Mouse (Mus musculus) heart, embryonic 14.5 days (tissue): ENCODE measurements around the gene Stox2. TPM values are rescaled to one million over a fixed set of nuclear protein-coding genes. Genes with fewer than 3 reads are reported as not detected.

ENCODE experiments used
- ATAC-seq: fragments of 200-750 bp; cut with Nextera tagmentation; 2 replicates; pipeline ENCODE4 v1.8.0; 2017; ENCODE audit warnings: low read depth, moderate TSS enrichment; ENCODE audit not compliant: insufficient number of reproducible peaks, insufficient read depth, low FRiP score
- H3K27ac ChIP-seq, 2 experiments: fragments of 200-500 bp in 1 of 2; fragments of 300-500 bp in 1 of 2; sonication (generic) in 1 of 2; replicated peaks in 1 of 2; 2 replicates each; pipeline ENCODE4 v1.5.1; 2012 to 2014; ENCODE audit warnings: low read depth in 2 of 2, low read length in 2 of 2, control low read depth in 1 of 2, mild to moderate bottlenecking in 1 of 2, mixed read lengths in 1 of 2; ENCODE audit not compliant: control insufficient read depth in 1 of 2, insufficient read depth in 1 of 2
- H3K27me3 ChIP-seq: fragments of 300-500 bp; sonication (generic); 2 replicates; pipeline ENCODE4 v1.6.1; 2014; ENCODE audit warnings: mild to moderate bottlenecking, low read length, control low read depth; ENCODE audit not compliant: control insufficient read depth, insufficient read depth
- H3K36me3 ChIP-seq: fragments of 300-500 bp; sonication (generic); 2 replicates; pipeline ENCODE4 v1.6.1; 2014; ENCODE audit warnings: mild to moderate bottlenecking, control low read depth, low read length, mixed read lengths; ENCODE audit not compliant: control insufficient read depth, insufficient read depth
- H3K4me1 ChIP-seq, 2 experiments: fragments of 200-500 bp in 1 of 2; fragments of 300-500 bp in 1 of 2; sonication (generic) in 1 of 2; 2 replicates each; pipeline ENCODE4 v1.6.1; 2012 to 2014; ENCODE audit warnings: low read length in 2 of 2, control low read depth in 1 of 2, mixed read lengths in 1 of 2; ENCODE audit not compliant: control insufficient read depth in 2 of 2, insufficient read depth in 2 of 2
- H3K4me2 ChIP-seq: fragments of 300-500 bp; sonication (generic); 2 replicates; pipeline ENCODE4 v1.6.1; 2014; ENCODE audit warnings: mild to moderate bottlenecking, low read length
- H3K4me3 ChIP-seq, 2 experiments: fragments of 200-500 bp in 1 of 2; fragments of 300-500 bp in 1 of 2; sonication (generic) in 1 of 2; 2 replicates each; pipeline ENCODE4 v1.5.1; 2012 to 2014; ENCODE audit warnings: low read length in 2 of 2, mild to moderate bottlenecking in 2 of 2, control low read depth in 1 of 2, low read depth in 1 of 2, moderate library complexity in 1 of 2; ENCODE audit not compliant: control insufficient read depth in 1 of 2, insufficient read depth in 1 of 2
- H3K9ac ChIP-seq: fragments of 300-500 bp; sonication (generic); 2 replicates; pipeline ENCODE4 v1.6.1; 2014; ENCODE audit warnings: mild to moderate bottlenecking, low read length
- H3K9me3 ChIP-seq: fragments of 300-500 bp; sonication (generic); 2 replicates; pipeline ENCODE4 v1.6.1; 2016; ENCODE audit warnings: low read length, control low read depth; ENCODE audit not compliant: control insufficient read depth
- WGBS: fragments of 180-500 bp; shearing (Covaris S2); extraction: QIAGEN DNeasy Blood & Tissue Kit; methylation state at CpG from one replicate; pipeline ENCODE4 v1.1.7; 2014; 5-methylcytosine and 5-hydroxymethylcytosine counted together
- polyA plus RNA-seq: library from polyadenylated mRNA; unstranded; fragments of >200 nt; fragmentation: Nextera tagmentation; extraction: Ambion mirVana; gene quantifications from 2 replicates; pipeline ENCODE4 v1.2.1, GENCODE M21; 2014

Stox2 gene
- polyA plus RNA-seq, 1 experiment from 2014 or later, result 10.9 TPM

DNA sequence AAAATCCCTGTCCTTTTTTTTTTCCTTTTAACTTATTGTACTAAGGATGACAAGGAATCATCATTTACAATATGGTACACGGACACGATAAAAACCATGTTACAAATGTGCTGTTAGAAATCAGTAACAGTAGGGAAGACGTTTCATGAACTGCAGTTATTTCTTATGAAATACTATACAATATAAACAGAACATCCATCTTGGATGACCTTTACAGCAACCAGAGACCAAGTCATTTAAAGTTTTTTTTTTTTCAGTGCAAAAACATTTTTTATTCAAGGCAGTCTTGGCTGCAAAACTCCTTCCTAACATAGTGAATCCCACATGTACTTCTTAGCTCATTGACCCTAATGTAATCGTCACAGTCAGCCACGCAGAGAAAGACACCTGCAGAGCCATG is 266.0 kb downstream of the Stox2 start:
- Histone ChIP-seq H3K9ac (no peak overlapping the region), H3K4me2 (no peak overlapping the region), H3K27ac (no peak overlapping the region), H3K9me3 (no peaks in the 10 kb centered on the region), H3K27me3 (no peaks in the 10 kb centered on the region), H3K4me3 (no peak overlapping the region), H3K4me1 (no peaks in the 10 kb centered on the region), H3K36me3 (no peaks in the 10 kb centered on the region)
- WGBS, result 90% methylated on average over 5 of the region's 5 CpGs
- no peak for ATAC-seq

GRCm38 (mm10) chr8:47178785-47179184 is 267.4 kb downstream of the Stox2 start:
- no peaks in the 10 kb centered on the region for H3K9me3 ChIP-seq
- no peaks in the 10 kb centered on the region for H3K4me1 ChIP-seq
- H3K9ac ChIP-seq, result no peak overlapping the region
- WGBS, result 89% methylated on average over 2 of the region's 2 CpGs
- no peak overlapping the region for H3K27ac ChIP-seq
- H3K4me3 ChIP-seq, result no peak overlapping the region
- no peaks in the 10 kb centered on the region for H3K27me3 ChIP-seq
- no peaks in the 10 kb centered on the region for H3K36me3 ChIP-seq
- ATAC-seq, result no peak
- no peak overlapping the region for H3K4me2 ChIP-seq

DNA sequence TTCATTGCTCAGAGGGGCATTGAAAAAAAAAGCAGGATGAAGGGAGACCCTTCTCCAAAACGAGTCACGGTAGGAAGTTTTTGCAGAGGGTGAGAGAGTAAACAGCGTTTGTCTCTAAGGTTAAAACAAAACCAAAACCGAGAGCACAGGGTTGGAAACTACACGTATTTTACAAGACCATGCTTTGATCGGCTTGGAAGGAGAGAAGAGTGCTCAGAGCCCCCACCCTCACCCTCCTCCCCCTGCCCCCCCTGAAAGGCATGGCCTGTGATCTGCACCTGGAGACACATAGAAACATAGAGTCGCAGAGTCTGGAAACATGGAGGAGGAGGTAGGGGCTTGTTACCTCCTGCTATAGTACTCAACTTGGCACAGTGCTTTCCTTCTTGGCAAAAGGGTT is 272.3 kb downstream of the Stox2 start:
- no peaks in the 10 kb centered on the region for H3K27me3 ChIP-seq
- ATAC-seq, result no peak
- no peak overlapping the region for H3K9ac ChIP-seq
- H3K9me3 ChIP-seq, result no peaks in the 10 kb centered on the region
- no peaks in the 10 kb centered on the region for H3K36me3 ChIP-seq
- no peak overlapping the region for H3K27ac ChIP-seq
- H3K4me2 ChIP-seq, result no peak overlapping the region
- no peaks in the 10 kb centered on the region for H3K4me1 ChIP-seq
- WGBS, result 69% methylated on average over 7 of the region's 7 CpGs
- no peak overlapping the region for H3K4me3 ChIP-seq

DNA sequence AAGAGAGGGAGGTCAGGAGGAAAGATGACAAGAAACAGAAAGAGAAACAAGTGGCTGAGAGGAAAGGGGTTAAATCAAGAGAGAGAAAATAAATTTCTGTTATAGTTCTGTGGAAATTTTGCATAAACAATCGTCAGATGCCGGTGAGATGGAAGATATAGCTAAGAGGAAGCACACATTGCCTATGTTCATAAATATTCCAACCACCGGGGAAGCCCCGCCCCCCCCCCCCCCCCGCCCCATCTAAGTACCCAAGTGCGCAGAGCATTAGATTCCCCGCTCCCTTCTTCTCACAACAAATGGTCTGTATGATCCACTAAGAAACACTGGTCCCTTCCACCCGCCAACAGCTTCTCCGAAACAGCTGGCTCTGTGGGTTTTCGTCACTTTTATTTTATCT is 273.3 kb downstream of the Stox2 start:
- Histone ChIP-seq H3K27me3 (no peaks in the 10 kb centered on the region), H3K36me3 (0 out of 2 replicates have a peak, but pooled peaks cover 2% of the 10 kb centered on the region), H3K4me3 (no peak overlapping the region), H3K4me1 (no peaks in the 10 kb centered on the region), H3K9me3 (no peaks in the 10 kb centered on the region), H3K27ac (no peak overlapping the region), H3K4me2 (no peak overlapping the region), H3K9ac (no peak overlapping the region)
- ATAC-seq, result no peak
- 82% methylated on average over 9 of the region's 10 CpGs for WGBS

GRCm38 (mm10) chr8:47160688-47161087 is 285.5 kb downstream of the Stox2 start:
- 68% methylated on average over 3 of the region's 3 CpGs for WGBS
- H3K27me3 ChIP-seq, result no peaks in the 10 kb centered on the region
- no peak overlapping the region for H3K4me2 ChIP-seq
- ATAC-seq, result no peak
- no peaks in the 10 kb centered on the region for H3K9me3 ChIP-seq
- H3K36me3 ChIP-seq, result no peaks in the 10 kb centered on the region
- H3K27ac ChIP-seq, result no peak overlapping the region
- H3K4me1 ChIP-seq, result no peaks in the 10 kb centered on the region
- H3K9ac ChIP-seq, result no peak overlapping the region
- H3K4me3 ChIP-seq, result no peak overlapping the region

GRCm38 (mm10) chr8:47154521-47154920 is 291.6 kb downstream of the Stox2 start:
- WGBS, result 91% methylated on average over 2 of the region's 2 CpGs
- no peak overlapping the region for H3K27ac ChIP-seq
- no peak overlapping the region for H3K9ac ChIP-seq
- H3K4me2 ChIP-seq, result no peak overlapping the region
- no peak overlapping the region for H3K4me3 ChIP-seq
- no peaks in the 10 kb centered on the region for H3K4me1 ChIP-seq
- no peaks in the 10 kb centered on the region for H3K27me3 ChIP-seq
- peaks cover 20% of the 10 kb centered on the region for H3K9me3 ChIP-seq
- no peaks in the 10 kb centered on the region for H3K36me3 ChIP-seq
- no peak for ATAC-seq

DNA sequence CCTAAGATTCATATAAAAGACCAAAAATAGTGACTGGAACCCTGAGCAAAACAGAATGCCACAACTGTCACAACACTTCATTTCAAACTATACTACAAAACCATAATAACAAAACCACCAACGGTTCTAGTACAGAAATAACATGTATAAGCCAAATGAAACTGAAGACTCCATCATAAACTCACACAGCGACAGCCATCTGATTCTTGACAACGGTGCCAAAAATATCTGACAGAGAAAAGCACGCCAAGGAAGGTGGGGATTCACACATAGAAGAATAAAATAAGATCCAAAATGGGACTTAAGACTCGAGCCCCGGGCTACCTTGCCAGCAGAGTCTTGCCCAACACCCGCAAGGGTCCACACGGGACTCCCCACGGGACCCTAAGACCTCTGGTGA is 300.9 kb downstream of the Stox2 start:
- Histone ChIP-seq H3K9ac (no peak overlapping the region), H3K27me3 (no peaks in the 10 kb centered on the region), H3K4me3 (no peak overlapping the region), H3K4me2 (no peak overlapping the region), H3K9me3 (0 out of 2 replicates have a peak, but pooled peaks cover 3% of the 10 kb centered on the region), H3K27ac (no peak overlapping the region), H3K4me1 (no peaks in the 10 kb centered on the region), H3K36me3 (no peaks in the 10 kb centered on the region)
- no peak for ATAC-seq
- WGBS, result 91% methylated on average over 7 of the region's 9 CpGs

DNA sequence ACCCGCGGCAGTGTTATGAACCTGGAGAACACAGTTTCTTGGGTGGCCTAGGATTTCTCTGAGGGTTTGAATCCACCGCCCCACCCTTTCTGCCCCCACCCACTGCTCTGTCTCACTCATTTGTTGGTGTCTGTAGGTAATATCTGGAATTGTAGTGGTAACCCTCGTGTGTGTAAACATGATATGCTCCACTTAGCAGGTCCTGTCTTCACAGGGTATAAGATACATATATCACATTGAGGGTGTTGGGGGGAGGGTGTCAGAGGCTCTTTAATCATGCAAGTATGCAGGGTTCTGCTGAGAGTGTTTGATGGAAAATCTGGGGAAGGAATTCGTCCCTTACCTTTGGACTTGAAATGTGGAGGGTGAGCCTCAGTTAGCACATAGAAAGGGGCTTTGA is 310.1 kb downstream of the Stox2 start:
- H3K9me3 ChIP-seq, result no peaks in the 10 kb centered on the region
- peaks cover 2 to 8% of the 10 kb centered on the region in 2 experiments; a peak in 1 of 4 replicates for H3K4me1 ChIP-seq
- H3K27me3 ChIP-seq, result no peaks in the 10 kb centered on the region
- H3K27ac ChIP-seq, result no peak overlapping the region
- peak overlapping the region; percentile 8; the same call in 1 of the 2 replicates for H3K9ac ChIP-seq
- ATAC-seq, result no peak
- peak overlapping the region in 1 of 2 experiments; percentile 28; a peak in 3 of 4 replicates for H3K4me3 ChIP-seq
- peak overlapping the region; percentile 64 for H3K4me2 ChIP-seq
- WGBS, result 31% methylated on average over 5 of the region's 5 CpGs
- no peaks in the 10 kb centered on the region for H3K36me3 ChIP-seq
